18 mouse cellular contexts compared by ENCODE assay signal in the genomic region with DNA sequence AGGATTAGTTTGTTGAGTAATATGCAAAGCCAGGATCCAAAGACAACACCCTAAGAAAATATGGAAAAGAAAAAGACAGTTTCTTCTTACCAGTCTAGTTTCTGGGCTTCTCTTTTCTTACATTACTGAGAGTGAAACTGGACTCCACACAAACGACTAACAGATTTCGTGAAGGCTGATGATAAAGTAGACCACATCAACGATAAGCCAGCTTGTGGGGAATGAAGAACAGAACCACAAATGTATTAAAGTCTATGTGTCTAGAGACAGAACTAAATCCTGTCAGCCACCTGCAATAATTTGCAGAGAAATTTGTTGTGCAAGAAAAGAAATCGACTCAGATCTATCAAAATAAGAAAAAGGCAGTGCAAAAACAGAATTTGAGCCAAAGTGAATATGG.
"Had no signal": no experiment of that assay in that cellular context is flagged by ENCODE, and none has a peak within 500 bp of the region (broad histone marks: within the 10 kb centered on the region; RNA-seq: fewer than 3 reads in every experiment).

No protein-coding gene starts in this region.

- H3K27ac ChIP-seq: midbrain, embryonic 13.5 days; midbrain, embryonic 15.5 days; neural tube, embryonic 13.5 days; neural tube, embryonic 15.5 days had no signal

- H3K9ac ChIP-seq: lung, embryonic 14.5 days; midbrain, embryonic 13.5 days; midbrain, embryonic 15.5 days; neural tube, embryonic 13.5 days; neural tube, embryonic 15.5 days had no signal

- H3K9me3 ChIP-seq: midbrain, embryonic 13.5 days; midbrain, embryonic 15.5 days; neural tube, embryonic 13.5 days; neural tube, embryonic 15.5 days had no signal

- H3K4me2 ChIP-seq: lung, embryonic 14.5 days; midbrain, embryonic 11.5 days; midbrain, embryonic 13.5 days; midbrain, embryonic 15.5 days; neural tube, embryonic 13.5 days; neural tube, embryonic 15.5 days had no signal

- DNase-seq: lung, adult 18-20 months; lung, embryonic 14.5 days; lung, postnatal 10 days; lung, postnatal 4 days; retina, postnatal 1 day; right cerebral cortex, adult 18-20 months; right cerebral cortex, postnatal 25 days; right cerebral cortex, postnatal 4 days; spleen, adult 18-20 months; thymus, adult 18-20 months; thymus, postnatal 14 days; thymus, postnatal 36 days had no signal

- H3K4me3 ChIP-seq: midbrain, embryonic 13.5 days; midbrain, embryonic 15.5 days; myocyte; neural tube, embryonic 13.5 days; neural tube, embryonic 15.5 days had no signal

- H3K36me3 ChIP-seq: midbrain, embryonic 13.5 days; midbrain, embryonic 15.5 days; neural tube, embryonic 13.5 days; neural tube, embryonic 15.5 days had no signal

- H3K27me3 ChIP-seq: midbrain, embryonic 13.5 days; midbrain, embryonic 15.5 days; neural tube, embryonic 13.5 days; neural tube, embryonic 15.5 days had no signal

- H3K4me1 ChIP-seq: midbrain, embryonic 13.5 days; midbrain, embryonic 15.5 days; neural tube, embryonic 13.5 days; neural tube, embryonic 15.5 days had no signal

- ATAC-seq: midbrain, embryonic 13.5 days; midbrain, embryonic 15.5 days had no signal
